In genomic region chr1:14099031-14099430, GRCm38 (mm10) we compare ENCODE assay signal across 24 mouse cellular contexts.
A peak's percentile ranks its signal among the peaks of the same experiment; 100 is the strongest.
DNase-seq lines count a peak whose midpoint lies in the region; ATAC-seq and TF ChIP-seq lines count a peak whose summit lies in the region.
"Had no signal": no experiment of that assay in that cellular context is flagged by ENCODE, and none has a peak within 500 bp of the region (broad histone marks: within the 10 kb centered on the region; RNA-seq: fewer than 3 reads in every experiment).

No protein-coding gene starts in this region.

- no peak overlapping the region for H3K4me3 ChIP-seq in forebrain, embryonic 10.5 days
- no peak overlapping the region for H3K4me3 ChIP-seq in forebrain, embryonic 15.5 days
- no peak overlapping the region for H3K4me3 ChIP-seq in embryonic facial prominence, embryonic 11.5 days (ENCODE audit: low read depth, low read length)
- H3K4me3 ChIP-seq in midbrain, postnatal 0 days (ENCODE audit: low read depth, low read length): no peak overlapping the region
- H3K4me3 ChIP-seq: forebrain, embryonic 13.5 days; heart, embryonic 10.5 days; intestine, embryonic 15.5 days; layer of hippocampus, adult 2 months; limb, embryonic 13.5 days; liver, embryonic 12.5 days had no signal

- peaks cover 34% of the 10 kb centered on the region for H3K4me1 ChIP-seq in forebrain, embryonic 10.5 days
- peaks cover 14% of the 10 kb centered on the region for H3K4me1 ChIP-seq in forebrain, embryonic 15.5 days
- no peaks in the 10 kb centered on the region; the same call in 1 of the 2 replicates for H3K4me1 ChIP-seq in embryonic facial prominence, embryonic 11.5 days (ENCODE audit: control insufficient read depth, insufficient read depth, low read length)
- no peaks in the 10 kb centered on the region for H3K4me1 ChIP-seq in midbrain, postnatal 0 days (ENCODE audit: insufficient read depth, low read length)
- H3K4me1 ChIP-seq: heart, embryonic 10.5 days; intestine, embryonic 15.5 days; liver, embryonic 12.5 days had no signal

- no peak overlapping the region for H3K9ac ChIP-seq in forebrain, embryonic 15.5 days (replicated peaks)
- H3K9ac ChIP-seq in embryonic facial prominence, embryonic 11.5 days (replicated peaks; ENCODE audit: low read length): no peak overlapping the region
- no peak overlapping the region for H3K9ac ChIP-seq in midbrain, postnatal 0 days (replicated peaks; ENCODE audit: low read length, poor library complexity, severe bottlenecking)
- H3K9ac ChIP-seq: forebrain, embryonic 13.5 days; intestine, embryonic 15.5 days; limb, embryonic 13.5 days; liver, embryonic 12.5 days had no signal

- no peak for ATAC-seq in forebrain, embryonic 15.5 days (replicated peaks)
- no peak for ATAC-seq in embryonic facial prominence, embryonic 11.5 days (replicated peaks; ENCODE audit: insufficient number of reproducible peaks, low FRiP score, low TSS enrichment, low read depth)
- ATAC-seq in midbrain, postnatal 0 days (ENCODE audit: low FRiP score): no peak
- ATAC-seq: forebrain, embryonic 13.5 days; intestine, embryonic 15.5 days; liver, embryonic 12.5 days had no signal

- no peak overlapping the region for H3K4me2 ChIP-seq in forebrain, embryonic 15.5 days (replicated peaks)
- H3K4me2 ChIP-seq in embryonic facial prominence, embryonic 11.5 days (ENCODE audit: low read depth, low read length): no peak overlapping the region
- H3K4me2 ChIP-seq in midbrain, postnatal 0 days (ENCODE audit: low read depth, low read length, poor library complexity, severe bottlenecking): no peak overlapping the region
- H3K4me2 ChIP-seq: forebrain, embryonic 13.5 days; intestine, embryonic 15.5 days; limb, embryonic 13.5 days; liver, embryonic 12.5 days had no signal

- peak overlapping the region; percentile 77 for H3K27ac ChIP-seq in forebrain, embryonic 10.5 days
- H3K27ac ChIP-seq in forebrain, embryonic 15.5 days (replicated peaks): no peak overlapping the region
- no peak overlapping the region for H3K27ac ChIP-seq in embryonic facial prominence, embryonic 11.5 days (replicated peaks; ENCODE audit: low read depth, low read length)
- H3K27ac ChIP-seq in midbrain, postnatal 0 days (ENCODE audit: low read depth, low read length): no peak overlapping the region
- H3K27ac ChIP-seq: forebrain, embryonic 13.5 days; heart, embryonic 10.5 days; intestine, embryonic 15.5 days; layer of hippocampus, adult 2 months; limb, embryonic 13.5 days; liver, embryonic 12.5 days; stomach, postnatal 0 days had no signal

- no peak for DNase-seq in forebrain, embryonic 10.5 days (ENCODE audit: extremely low spot score, low spot score)
- peak; percentile 3 for DNase-seq in left cerebral cortex, postnatal 4 days
- no peak for DNase-seq in left cerebral cortex, adult 18-20 months (ENCODE audit: low spot score in 2 of 2)
- DNase-seq in embryonic facial prominence, embryonic 11.5 days (ENCODE audit: low spot score): peak; percentile 37
- peak; percentile 22 for DNase-seq in midbrain, postnatal 0 days (ENCODE audit: low spot score)
- DNase-seq in adrenal gland, adult 18-20 months (ENCODE audit: low spot score in 2 of 2): no peak
- DNase-seq: adrenal gland, postnatal 36 days; cerebellum, adult 11 months; cerebellum, adult 9-11 months; kidney, adult 8-10 months; kidney, postnatal 14 days; layer of hippocampus, postnatal 36 days; lung, adult 18-20 months; lung, postnatal 10 days; thymus, adult 2 months; thymus, postnatal 4 days had no signal

- peaks cover 9% of the 10 kb centered on the region; the same call in 1 of the 2 replicates for H3K9me3 ChIP-seq in forebrain, embryonic 10.5 days
- H3K9me3 ChIP-seq in forebrain, embryonic 15.5 days: no peaks in the 10 kb centered on the region
- no peaks in the 10 kb centered on the region for H3K9me3 ChIP-seq in embryonic facial prominence, embryonic 11.5 days (replicated peaks; ENCODE audit: control insufficient read depth, low read length)
- H3K9me3 ChIP-seq in midbrain, postnatal 0 days (ENCODE audit: low read length): no peaks in the 10 kb centered on the region
- H3K9me3 ChIP-seq: intestine, embryonic 15.5 days; limb, embryonic 13.5 days; liver, embryonic 12.5 days had no signal

- H3K36me3 ChIP-seq in forebrain, embryonic 10.5 days (replicated peaks): no peaks in the 10 kb centered on the region
- H3K36me3 ChIP-seq in forebrain, embryonic 15.5 days: no peaks in the 10 kb centered on the region
- H3K36me3 ChIP-seq in embryonic facial prominence, embryonic 11.5 days (replicated peaks; ENCODE audit: control insufficient read depth, insufficient read depth, low read depth, low read length): no peaks in the 10 kb centered on the region
- H3K36me3 ChIP-seq in midbrain, postnatal 0 days (ENCODE audit: insufficient read depth, low read length): no peaks in the 10 kb centered on the region
- H3K36me3 ChIP-seq: heart, embryonic 10.5 days; intestine, embryonic 15.5 days; limb, embryonic 13.5 days; liver, embryonic 12.5 days had no signal

- no peaks in the 10 kb centered on the region for H3K27me3 ChIP-seq in forebrain, embryonic 10.5 days (ENCODE audit: poor library complexity, severe bottlenecking)
- H3K27me3 ChIP-seq in forebrain, embryonic 15.5 days: no peaks in the 10 kb centered on the region
- no peaks in the 10 kb centered on the region for H3K27me3 ChIP-seq in embryonic facial prominence, embryonic 11.5 days (ENCODE audit: control insufficient read depth, insufficient read depth, low read length)
- no peaks in the 10 kb centered on the region for H3K27me3 ChIP-seq in midbrain, postnatal 0 days (ENCODE audit: insufficient read depth, low read length)
- H3K27me3 ChIP-seq: forebrain, embryonic 13.5 days; intestine, embryonic 15.5 days; liver, embryonic 12.5 days had no signal

- no peak for TF ChIP-seq CTCF in midbrain, postnatal 0 days (IDR thresholded peaks at IDR 0.05)

- WGBS in forebrain, embryonic 10.5 days: 39% methylated on average over 5 of the region's 5 CpGs
- WGBS in forebrain, embryonic 15.5 days: 29% methylated on average over 5 of the region's 5 CpGs
- WGBS in embryonic facial prominence, embryonic 11.5 days: 33% methylated on average over 5 of the region's 5 CpGs
- 42% methylated on average over 5 of the region's 5 CpGs for WGBS in midbrain, postnatal 0 days

- intact Hi-C loops in left cerebral cortex, postnatal 4 days (cut with DNase I): no loop called here

Comparison
In these comparisons a context has a peak if more than half of its experiments do, and no peak if none do; other contexts are left out.
1. DNase-seq: peak in left cerebral cortex, postnatal 4 days (single experiment), embryonic facial prominence, embryonic 11.5 days (single experiment) and midbrain, postnatal 0 days (single experiment); none in forebrain, embryonic 10.5 days (single experiment), left cerebral cortex, adult 18-20 months (0 of 2) and adrenal gland, adult 18-20 months (0 of 2).